Mouse (Mus musculus) liver, adult 2 months (tissue): ENCODE results near the gene 4921536K21Rik. TPM values are rescaled to one million over a fixed set of nuclear protein-coding genes. Genes with fewer than 3 reads are reported as not detected.

Source experiments
- DNase-seq: peaks from one replicate; pipeline ENCODE4 v3.0.0-alpha.2; 2011; ENCODE audit warnings: low read depth, low spot score; ENCODE audit errors: extremely low read depth
- H3K27ac ChIP-seq: fragments of 200-500 bp; replicated peaks from 2 replicates; pipeline ENCODE4 v1.5.1; 2012; ENCODE audit warnings: low read depth, mild to moderate bottlenecking, control low read depth, inconsistent platforms, low read length; ENCODE audit not compliant: insufficient read depth
- H3K27me3 ChIP-seq: fragments of 200-500 bp; 2 replicates; pipeline ENCODE4 v1.6.1; 2012; ENCODE audit warnings: mild to moderate bottlenecking, moderate library complexity, low read length, inconsistent platforms; ENCODE audit not compliant: control insufficient read depth, insufficient read depth
- H3K36me3 ChIP-seq: fragments of 200-500 bp; 2 replicates; pipeline ENCODE4 v1.6.1; 2012; ENCODE audit warnings: low read length, inconsistent platforms; ENCODE audit not compliant: control insufficient read depth, insufficient read depth
- H3K4me1 ChIP-seq: fragments of 200-500 bp; 2 replicates; pipeline ENCODE4 v1.6.1; 2011; ENCODE audit warnings: low read length; ENCODE audit not compliant: control insufficient read depth, insufficient read depth
- H3K4me3 ChIP-seq: fragments of 200-500 bp; 2 replicates; pipeline ENCODE4 v1.5.1; 2011; ENCODE audit warnings: low read depth, mild to moderate bottlenecking, control low read depth, low read length, moderate library complexity; ENCODE audit not compliant: insufficient read depth
- H3K79me2 ChIP-seq: fragments of 200-500 bp; 2 replicates; pipeline ENCODE4 v1.6.1; 2012; ENCODE audit warnings: inconsistent platforms, mild to moderate bottlenecking, low read length, moderate library complexity; ENCODE audit not compliant: control insufficient read depth, insufficient read depth
- H3K9ac ChIP-seq: fragments of 200-500 bp; 2 replicates; pipeline ENCODE4 v1.6.1; 2012; ENCODE audit warnings: low read depth, mild to moderate bottlenecking, control low read depth, inconsistent platforms, low read length
- CTCF ChIP-seq: fragments of 200-500 bp; IDR thresholded peaks from 2 replicates; pipeline ENCODE4 v1.5.1; 2011; ENCODE audit warnings: low read depth, low read length, control low read depth
- POLR2A ChIP-seq: fragments of 200-500 bp; IDR thresholded peaks from 2 replicates; pipeline ENCODE4 v1.6.1; 2011; ENCODE audit warnings: low read length, control low read depth; ENCODE audit not compliant: insufficient read depth; ENCODE audit errors: extremely low read depth
- WGBS: fragments of 180-500 bp; shearing (Covaris S2); methylation state at CpG from one replicate; pipeline ENCODE4 v1.1.7; 2018; 5-methylcytosine and 5-hydroxymethylcytosine counted together
- polyA plus RNA-seq: library from polyadenylated mRNA; depleted of rRNA; stranded (reverse); fragments of >200 nt; gene quantifications from 2 replicates; pipeline ENCODE4 v1.2.3, GENCODE M21; 2012
- total RNA-seq: library from RNA; depleted of rRNA; stranded (reverse); fragments of >200 nt; gene quantifications from 2 replicates; pipeline ENCODE4 v1.2.3, GENCODE M21; 2014

4921536K21Rik gene
- total and polyA plus RNA-seq, 2 experiments, result not detected

- Histone ChIP-seq H3K79me2 (no peaks in the 10 kb centered on the region), H3K27me3 (no peaks in the 10 kb centered on the region), H3K4me3 (no peak overlapping the region), H3K27ac (no peak overlapping the region), H3K4me1 (no peaks in the 10 kb centered on the region), H3K36me3 (peaks cover 24% of the 10 kb centered on the region), H3K9ac (no peak overlapping the region)
- TF ChIP-seq CTCF (no peak), POLR2A (no peak)
- DNase-seq, result no peak
- WGBS, result 96% methylated on average over 9 of the region's 9 CpGs
These were observed 27.2 kb upstream of the 4921536K21Rik start for GRCm38 (mm10) chr11:3922115-3922514.

GRCm38 (mm10) chr11:3921281-3921850 lies 26.5 kb upstream of the 4921536K21Rik start:
- peaks cover 18% of the 10 kb centered on the region for H3K36me3 ChIP-seq
- H3K27me3 ChIP-seq, result no peaks in the 10 kb centered on the region
- DNase-seq, result peak; percentile 20
- H3K4me3 ChIP-seq, result no peak overlapping the region
- no peaks in the 10 kb centered on the region for H3K79me2 ChIP-seq
- no peak overlapping the region for H3K9ac ChIP-seq
- H3K4me1 ChIP-seq, result no peaks in the 10 kb centered on the region
- TF ChIP-seq POLR2A (no peak), CTCF (peak; percentile 81)
- H3K27ac ChIP-seq, result no peak overlapping the region
- WGBS, result 76% methylated on average over 8 of the region's 8 CpGs

- H3K4me1 ChIP-seq, result no peaks in the 10 kb centered on the region
- WGBS, result 93% methylated on average over 7 of the region's 7 CpGs
- H3K9ac ChIP-seq, result no peak overlapping the region
- TF ChIP-seq POLR2A, result no peak
- no peak for TF ChIP-seq CTCF
- no peak overlapping the region for H3K27ac ChIP-seq
- peaks cover 12% of the 10 kb centered on the region for H3K36me3 ChIP-seq
- no peak overlapping the region for H3K4me3 ChIP-seq
- H3K79me2 ChIP-seq, result no peaks in the 10 kb centered on the region
- DNase-seq, result no peak
- H3K27me3 ChIP-seq, result no peaks in the 10 kb centered on the region
These were observed 25.6 kb upstream of the 4921536K21Rik start for GRCm38 (mm10) chr11:3920476-3920875.

- DNase-seq, result no peak
- no peak overlapping the region for H3K27ac ChIP-seq
- peaks cover 3% of the 10 kb centered on the region; the same call in 1 of the 2 replicates for H3K36me3 ChIP-seq
- H3K79me2 ChIP-seq, result no peaks in the 10 kb centered on the region
- H3K9ac ChIP-seq, result no peak overlapping the region
- WGBS, result 75% methylated on average over 1 of the region's 1 CpGs
- no peaks in the 10 kb centered on the region for H3K27me3 ChIP-seq
- no peak for TF ChIP-seq POLR2A
- peak; percentile 51; the same call in 1 of the 2 replicates for TF ChIP-seq CTCF
- H3K4me3 ChIP-seq, result no peak overlapping the region
- no peaks in the 10 kb centered on the region for H3K4me1 ChIP-seq
These were observed 23.8 kb upstream of the 4921536K21Rik start for GRCm38 (mm10) chr11:3918738-3919137.

GRCm38 (mm10) chr11:3914109-3914840 lies 19.4 kb upstream of the 4921536K21Rik start, which contains the start of gene Slc35e4:
Gene Slc35e4, minus strand, starts transcription at chr11:3914664.
- WGBS, result 2% methylated on average over 28 of the region's 28 CpGs
- DNase-seq, result peak; percentile 61
- no peak within 1 kb of the TSS for H3K27ac ChIP-seq
- peaks cover 3% of the 10 kb centered on the region; the same call in 1 of the 2 replicates for H3K4me1 ChIP-seq
- peaks cover 3% of the 10 kb centered on the region; the same call in 1 of the 2 replicates for H3K36me3 ChIP-seq
- H3K4me3 ChIP-seq, result peak within 1 kb of the TSS; percentile 58
- H3K79me2 ChIP-seq, result no peaks in the 10 kb centered on the region
- TF ChIP-seq CTCF (peak; percentile 92), POLR2A (no peak)
- H3K27me3 ChIP-seq, result peaks cover 5% of the 10 kb centered on the region
- H3K9ac ChIP-seq, result peak within 1 kb of the TSS; percentile 32
